Mouse (Mus musculus) spleen, postnatal 10 days (tissue): ENCODE measurements at regions not wholly inside any gene's neighbourhood (a gene's known extent, or its start where the extent isn't known, plus 50 kb on each side); places are given as distances from the start of the nearest gene placed in this dataset.

Source experiments
- DNase-seq, 2 experiments: peaks; one replicate each; pipeline ENCODE4 v3.0.0; 2021 to 2022; ENCODE audit warnings: low spot score in 2 of 2

GRCm38 (mm10) chr5:73927534-73927933, 140.7 kb downstream of the Usp46 start:
- no peak for DNase-seq

DNA sequence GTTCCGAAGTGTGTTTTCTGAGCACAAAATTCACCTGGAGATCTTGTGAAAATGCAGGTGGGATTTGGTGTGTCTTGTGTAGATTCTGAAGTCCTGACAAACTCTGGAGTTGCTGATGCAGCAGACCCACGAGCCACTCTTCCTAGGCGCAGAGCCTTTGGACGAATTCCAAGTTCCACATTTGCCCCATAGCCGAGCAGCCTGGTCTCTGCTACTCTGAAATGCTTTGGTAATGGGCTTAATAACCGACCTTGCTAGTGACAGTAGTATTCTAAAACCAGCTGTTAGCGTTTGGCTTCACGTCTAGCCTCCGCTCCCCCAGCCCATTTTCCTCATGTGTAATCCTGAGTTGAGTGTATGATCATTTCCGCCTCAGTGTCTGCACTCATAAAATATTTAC, 139.5 kb downstream of the Usp46 start:
- DNase-seq: no peak

- DNase-seq: no peak
These were observed 138.0 kb downstream of the Usp46 start for GRCm38 (mm10) chr5:73930205-73930604.

- peak; percentile 9 to 39 for DNase-seq
These were observed 130.4 kb downstream of the Usp46 start for GRCm38 (mm10) chr5:73937799-73938198.

DNA sequence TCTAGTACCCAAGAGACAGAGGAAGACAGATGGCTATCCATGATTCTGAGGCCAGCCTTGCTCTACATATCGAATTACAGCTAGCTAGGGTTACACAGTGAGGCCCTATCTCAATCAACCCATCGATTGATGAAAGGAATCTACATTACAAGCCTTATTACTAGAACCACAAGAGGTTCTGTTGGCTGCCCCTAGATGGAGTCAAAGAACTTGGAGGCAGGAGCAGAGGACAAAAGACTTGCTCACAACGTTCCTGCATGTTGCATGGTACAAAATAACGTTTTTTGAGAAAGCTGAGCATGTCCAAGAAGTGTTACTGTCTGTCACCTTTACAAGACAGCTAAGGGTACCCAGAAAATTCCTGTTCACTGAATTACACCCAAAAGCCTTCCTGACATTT, 129.8 kb downstream of the Usp46 start:
- DNase-seq: no peak

GRCm38 (mm10) chr5:73942950-73943349, 125.3 kb downstream of the Usp46 start:
- no peak for DNase-seq

GRCm38 (mm10) chr5:73945671-73946070, 122.6 kb downstream of the Usp46 start:
- DNase-seq: no peak

DNA sequence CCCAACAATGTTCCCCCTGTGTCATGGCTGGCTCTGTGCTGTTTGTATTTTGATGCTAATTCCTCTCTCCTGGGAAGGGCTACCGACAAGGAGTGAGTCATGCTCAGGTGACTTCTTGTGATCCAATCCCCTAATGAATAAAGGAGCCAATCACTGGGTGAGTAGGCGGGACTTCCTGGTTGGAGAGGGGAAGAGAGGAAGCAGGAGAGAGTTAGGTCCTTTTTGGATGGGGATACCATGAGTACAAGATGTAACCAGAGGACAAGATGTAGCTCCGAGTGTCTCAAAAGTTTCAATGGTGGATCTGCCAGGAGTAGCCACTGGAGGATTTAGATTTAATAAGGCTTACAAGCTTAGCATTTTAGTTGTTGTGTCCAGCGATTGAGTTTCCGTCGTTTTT, 122.1 kb downstream of the Usp46 start:
- no peak for DNase-seq

- no peak for DNase-seq
These were observed 120.0 kb downstream of the Usp46 start for GRCm38 (mm10) chr5:73948031-73948899.
